Mouse (Mus musculus) cortical plate, adult 2 months (tissue): ENCODE measurements around the gene Filip1l.

Experiments
- CTCF ChIP-seq: fragments of 200-500 bp; IDR thresholded peaks from 2 replicates; pipeline ENCODE4 v1.5.1; 2011; ENCODE audit warnings: mild to moderate bottlenecking, control low read depth, low read length; ENCODE audit not compliant: insufficient read depth; ENCODE audit errors: extremely low read depth
- POLR2A ChIP-seq: fragments of 200-500 bp; IDR thresholded peaks from 2 replicates; pipeline ENCODE4 v1.6.1; 2011; ENCODE audit warnings: mild to moderate bottlenecking, low read length, control low read depth; ENCODE audit not compliant: insufficient read depth; ENCODE audit errors: extremely low read depth

DNA sequence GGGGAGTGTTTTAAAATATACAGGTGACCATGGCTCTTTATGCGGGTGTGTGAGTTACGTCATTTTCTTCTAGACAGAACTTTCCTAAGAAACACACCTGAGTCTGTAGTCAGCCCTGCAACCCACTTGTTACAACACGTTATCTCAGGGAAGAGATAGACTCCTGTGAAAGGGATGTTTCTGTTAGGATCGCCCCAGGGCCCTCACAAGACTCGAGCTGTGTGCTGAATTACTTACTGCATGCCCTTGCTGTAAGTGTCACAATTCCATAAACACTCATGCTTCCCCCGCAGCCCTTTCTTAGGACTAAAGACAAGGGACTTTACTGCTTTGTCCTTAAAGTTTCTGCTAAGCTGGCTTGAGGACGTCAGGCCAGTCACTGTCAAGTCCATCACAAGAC, 20.6 kb upstream of the Filip1l start:
- no peak for TF ChIP-seq CTCF
- no peak for TF ChIP-seq POLR2A
